Comparison of ENCODE assay signal across 15 mouse cellular contexts in the genomic region with DNA sequence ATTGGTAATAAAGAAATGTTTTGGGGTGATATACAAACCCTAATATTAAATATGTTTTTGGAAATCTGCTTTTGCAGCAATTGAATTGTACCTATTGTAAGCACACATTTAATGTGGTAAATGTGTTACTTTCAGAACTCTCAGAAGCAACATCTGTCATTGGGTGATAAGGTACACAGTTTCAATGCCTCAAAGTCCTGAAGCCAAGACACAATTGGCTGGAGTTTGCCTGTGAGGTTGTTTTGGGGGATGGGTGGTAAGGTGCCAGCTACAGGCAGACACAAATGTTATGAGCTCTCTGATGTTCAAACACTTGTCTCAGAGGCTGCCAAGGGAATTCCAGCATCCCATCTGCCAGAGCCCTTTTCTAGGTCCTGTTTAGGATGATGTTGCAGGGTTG.
"Had no signal": no experiment of that assay in that cellular context is flagged by ENCODE, and none has a peak within 500 bp of the region (broad histone marks: within the 10 kb centered on the region; RNA-seq: fewer than 3 reads in every experiment).

No protein-coding gene starts in this region.

- H3K4me3 ChIP-seq: lung, embryonic 15.5 days; midbrain, embryonic 13.5 days; midbrain, embryonic 15.5 days; neural tube, embryonic 12.5 days; stomach, embryonic 15.5 days had no signal

- H3K4me1 ChIP-seq: lung, embryonic 15.5 days; neural tube, embryonic 12.5 days; stomach, embryonic 15.5 days had no signal

- H3K36me3 ChIP-seq: lung, embryonic 15.5 days; midbrain, embryonic 13.5 days; midbrain, embryonic 15.5 days; neural tube, embryonic 12.5 days; stomach, embryonic 15.5 days had no signal

- H3K9ac ChIP-seq: lung, embryonic 15.5 days; midbrain, embryonic 13.5 days; midbrain, embryonic 15.5 days; neural tube, embryonic 12.5 days; stomach, embryonic 15.5 days had no signal

- H3K4me2 ChIP-seq: lung, embryonic 15.5 days; midbrain, embryonic 11.5 days; midbrain, embryonic 13.5 days; midbrain, embryonic 15.5 days; neural tube, embryonic 12.5 days; stomach, embryonic 15.5 days had no signal

- H3K27me3 ChIP-seq: lung, embryonic 15.5 days; midbrain, embryonic 13.5 days; midbrain, embryonic 15.5 days; neural tube, embryonic 12.5 days; stomach, embryonic 15.5 days had no signal

- DNase-seq: lung, adult 2 months; lung, postnatal 14 days; lung, postnatal 36 days; right cerebral cortex, postnatal 14 days; thymus, adult 2 months; thymus, postnatal 25 days had no signal

- H3K27ac ChIP-seq: lung, embryonic 15.5 days; macrophage; midbrain, embryonic 13.5 days; midbrain, embryonic 15.5 days; neural tube, embryonic 12.5 days; stomach, embryonic 15.5 days; stomach, postnatal 0 days had no signal

- H3K9me3 ChIP-seq: lung, embryonic 15.5 days; midbrain, embryonic 13.5 days; midbrain, embryonic 15.5 days; neural tube, embryonic 12.5 days; stomach, embryonic 15.5 days had no signal

- ATAC-seq: lung, postnatal 0 days; midbrain, embryonic 13.5 days; midbrain, embryonic 15.5 days had no signal
